Mouse (Mus musculus): ENCODE data around the gene Gm14403. TPM values are rescaled to one million over a fixed set of nuclear protein-coding genes. Genes with fewer than 3 reads are reported as not detected.

The Gm14403 gene
- polyA plus RNA-seq (2014; fragmentation: Illumina TruSeq; extraction: RNeasy Lipid Tissue Mini Kit (QIAGEN cat#74804); ENCODE audit: insufficient read depth, low read depth, low replicate concordance) = 7.7 TPM

DNA sequence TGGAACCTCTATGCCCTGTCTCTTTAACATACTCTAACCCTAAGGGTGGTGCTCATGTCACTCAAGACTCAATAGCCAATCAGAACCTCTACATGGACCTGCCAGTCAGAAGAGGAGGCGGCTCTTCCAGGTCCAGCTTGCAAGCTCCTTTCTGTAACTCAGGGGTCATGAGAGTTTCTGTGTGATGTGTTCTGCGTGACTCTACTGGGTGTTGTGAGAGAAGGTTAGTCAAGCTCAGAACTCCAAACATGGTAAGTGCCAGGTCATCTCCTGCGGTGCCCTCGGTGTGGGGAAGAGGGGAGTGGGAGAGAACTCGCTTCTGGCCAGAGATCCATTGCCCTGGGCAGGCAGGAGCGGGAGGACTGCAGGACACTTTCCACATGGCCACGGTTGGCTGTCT is at the start of gene Gm14403:
Gene Gm14403, plus strand, starts transcription at position 149 of the 400 bp plus-strand sequence.

GRCm38 (mm10) chr2:177464676-177465075 is 33.3 kb upstream of the Gm14403 start, which contains the start of gene Zfp970:
Gene Zfp970, plus strand, starts transcription at chr2:177464733.

Other genes with a start within 250 kb of the Gm14403 start
- gene Gm14409, start 231.2 kb upstream of the Gm14403 start, polyA plus RNA-seq (2014; fragmentation: Illumina TruSeq; extraction: RNeasy Lipid Tissue Mini Kit (QIAGEN cat#74804); ENCODE audit: insufficient read depth, low read depth, low replicate concordance) = not detected
- 0.29 TPM for gene Gm14412, start 173.9 kb upstream of the Gm14403 start, polyA plus RNA-seq (2014; fragmentation: Illumina TruSeq; extraction: RNeasy Lipid Tissue Mini Kit (QIAGEN cat#74804); ENCODE audit: insufficient read depth, low read depth, low replicate concordance)
- 6.1 TPM for gene Gm14418, start 99.9 kb upstream of the Gm14403 start, polyA plus RNA-seq (2014; fragmentation: Illumina TruSeq; extraction: RNeasy Lipid Tissue Mini Kit (QIAGEN cat#74804); ENCODE audit: insufficient read depth, low read depth, low replicate concordance)
- gene Zfp970, start 33.5 kb upstream of the Gm14403 start, polyA plus RNA-seq (2014; fragmentation: Illumina TruSeq; extraction: RNeasy Lipid Tissue Mini Kit (QIAGEN cat#74804); ENCODE audit: insufficient read depth, low read depth, low replicate concordance) = 22.5 TPM
- gene Gm14406, start 80.0 kb downstream of the Gm14403 start, polyA plus RNA-seq (2014; fragmentation: Illumina TruSeq; extraction: RNeasy Lipid Tissue Mini Kit (QIAGEN cat#74804); ENCODE audit: insufficient read depth, low read depth, low replicate concordance) = not detected